Mouse (Mus musculus) heart, adult 8-10 months (tissue): ENCODE measurements at regions not wholly inside any gene's neighbourhood (a gene's known extent, or its start where the extent isn't known, plus 50 kb on each side); places are given as distances from the start of the nearest gene placed in this dataset.
A peak's percentile ranks its signal among the peaks of the same experiment; 100 is the strongest.

Experiments
- DNase-seq: peaks from one replicate; pipeline ENCODE4 v3.0.0; 2022; ENCODE audit warnings: low spot score

DNA sequence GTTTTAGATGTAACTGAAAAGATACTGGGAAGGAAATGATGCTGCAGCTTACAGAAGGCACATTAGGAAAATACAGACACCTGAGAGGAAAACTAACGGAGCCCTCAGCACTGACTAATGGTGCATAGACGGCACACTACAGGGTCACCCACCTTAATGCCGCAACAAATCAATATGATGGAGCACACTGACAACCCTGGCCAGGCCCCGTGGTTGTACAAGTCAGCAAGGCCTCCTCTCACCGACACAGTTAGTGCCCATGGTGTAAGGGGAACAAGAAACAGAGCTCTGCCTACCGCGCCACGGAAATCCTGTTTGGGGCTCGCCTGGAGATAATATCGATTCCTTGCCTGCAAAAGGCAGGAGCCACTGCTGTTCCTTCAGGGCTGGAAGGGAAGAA is 273.9 kb downstream of the Prim2 start:
- no peak for DNase-seq

- DNase-seq, result no peak
Measured at GRCm38 (mm10) chr1:33394989-33395594, 274.5 kb downstream of the Prim2 start.

GRCm38 (mm10) chr1:33370796-33371195 is 298.8 kb downstream of the Prim2 start:
- DNase-seq, result peak; percentile 18

GRCm38 (mm10) chr1:33362688-33363426 is 306.7 kb downstream of the Prim2 start:
- peak; percentile 13 for DNase-seq

GRCm38 (mm10) chr1:33334061-33334460 is 335.5 kb downstream of the Prim2 start:
- DNase-seq, result peak; percentile 69
